Mouse (Mus musculus): ENCODE measurements around the gene Mobp. TPM values are rescaled to one million over a fixed set of nuclear protein-coding genes. Genes with fewer than 3 reads are reported as not detected.

Mobp gene
- polyA plus RNA-seq, 1 experiment from 2014 or later: not detected

GRCm38 (mm10) chr9:120114789-120115151 is 34.7 kb upstream of the Mobp start:
- Histone ChIP-seq H3K27me3 (ENCODE audit: control insufficient read depth, insufficient read depth, low read length) (no peaks in the 10 kb centered on the region), H3K27ac (ENCODE audit: low read depth, low read length) (no peak overlapping the region), H3K36me3 (ENCODE audit: control insufficient read depth, insufficient read depth, low read length) (0 out of 2 replicates have a peak, but pooled peaks cover 7% of the 10 kb centered on the region), H3K4me3 (ENCODE audit: low read depth, low read length) (no peak overlapping the region), H3K9me3 (ENCODE audit: control insufficient read depth, low read length) (no peaks in the 10 kb centered on the region), H3K9ac (ENCODE audit: low read depth, low read length) (no peak overlapping the region), H3K4me1 (replicated peaks; ENCODE audit: control insufficient read depth, insufficient read depth, low read length) (0 out of 2 replicates have a peak, but pooled peaks cover 2% of the 10 kb centered on the region), H3K4me2 (replicated peaks; ENCODE audit: low read depth, low read length) (no peak overlapping the region)
- WGBS: 91% methylated on average over 2 of the region's 2 CpGs
- no peak for ATAC-seq (ENCODE audit: low FRiP score)
- no peak for DNase-seq (ENCODE audit: low spot score)

- 79% methylated on average over 5 of the region's 5 CpGs for WGBS
- no peak overlapping the region for H3K27ac ChIP-seq (ENCODE audit: low read depth, low read length)
- 0 out of 2 replicates have a peak, but pooled peaks cover 7% of the 10 kb centered on the region for H3K36me3 ChIP-seq (ENCODE audit: control insufficient read depth, insufficient read depth, low read length)
- H3K4me2 ChIP-seq (replicated peaks; ENCODE audit: low read depth, low read length): no peak overlapping the region
- no peak overlapping the region for H3K9ac ChIP-seq (ENCODE audit: low read depth, low read length)
- H3K4me3 ChIP-seq (ENCODE audit: low read depth, low read length): no peak overlapping the region
- no peaks in the 10 kb centered on the region for H3K9me3 ChIP-seq (ENCODE audit: control insufficient read depth, low read length)
- no peak for ATAC-seq (ENCODE audit: low FRiP score)
- no peak for DNase-seq (ENCODE audit: low spot score)
- 0 out of 2 replicates have a peak, but pooled peaks cover 2% of the 10 kb centered on the region for H3K4me1 ChIP-seq (replicated peaks; ENCODE audit: control insufficient read depth, insufficient read depth, low read length)
- H3K27me3 ChIP-seq (ENCODE audit: control insufficient read depth, insufficient read depth, low read length): no peaks in the 10 kb centered on the region
Observed at GRCm38 (mm10) chr9:120115580-120115979, 33.9 kb upstream of the Mobp start.

GRCm38 (mm10) chr9:120116184-120116624 is 33.3 kb upstream of the Mobp start:
- 95% methylated on average over 8 of the region's 8 CpGs for WGBS
- Histone ChIP-seq H3K27me3 (ENCODE audit: control insufficient read depth, insufficient read depth, low read length) (no peaks in the 10 kb centered on the region), H3K27ac (ENCODE audit: low read depth, low read length) (no peak overlapping the region), H3K36me3 (ENCODE audit: control insufficient read depth, insufficient read depth, low read length) (0 out of 2 replicates have a peak, but pooled peaks cover 7% of the 10 kb centered on the region), H3K9ac (ENCODE audit: low read depth, low read length) (no peak overlapping the region), H3K4me3 (ENCODE audit: low read depth, low read length) (no peak overlapping the region), H3K4me2 (replicated peaks; ENCODE audit: low read depth, low read length) (no peak overlapping the region), H3K4me1 (replicated peaks; ENCODE audit: control insufficient read depth, insufficient read depth, low read length) (0 out of 2 replicates have a peak, but pooled peaks cover under 1% of the 10 kb centered on the region), H3K9me3 (ENCODE audit: control insufficient read depth, low read length) (no peaks in the 10 kb centered on the region)
- DNase-seq (ENCODE audit: low spot score) (no peak), ATAC-seq (ENCODE audit: low FRiP score) (no peak)

- no peak for DNase-seq (ENCODE audit: low spot score)
- WGBS: 92% methylated on average over 4 of the region's 4 CpGs
- H3K9me3 ChIP-seq (ENCODE audit: control insufficient read depth, low read length): no peaks in the 10 kb centered on the region
Observed at GRCm38 (mm10) chr9:120118212-120118611, 31.3 kb upstream of the Mobp start.

GRCm38 (mm10) chr9:120120503-120120902 is 29.0 kb upstream of the Mobp start:
- Histone ChIP-seq H3K27me3 (ENCODE audit: control insufficient read depth, insufficient read depth, low read length) (no peaks in the 10 kb centered on the region), H3K4me1 (replicated peaks; ENCODE audit: control insufficient read depth, insufficient read depth, low read length) (no peaks in the 10 kb centered on the region), H3K4me2 (replicated peaks; ENCODE audit: low read depth, low read length) (no peak overlapping the region), H3K9me3 (ENCODE audit: control insufficient read depth, low read length) (no peaks in the 10 kb centered on the region), H3K9ac (ENCODE audit: low read depth, low read length) (no peak overlapping the region), H3K36me3 (ENCODE audit: control insufficient read depth, insufficient read depth, low read length) (0 out of 2 replicates have a peak, but pooled peaks cover 7% of the 10 kb centered on the region), H3K4me3 (ENCODE audit: low read depth, low read length) (no peak overlapping the region), H3K27ac (ENCODE audit: low read depth, low read length) (no peak overlapping the region)
- 85% methylated on average over 7 of the region's 7 CpGs for WGBS
- ATAC-seq (ENCODE audit: low FRiP score) (no peak), DNase-seq (ENCODE audit: low spot score) (no peak)

More at GRCm38 (mm10) chr9:120118212-120118611, 31.3 kb upstream of the Mobp start:
- H3K4me2 ChIP-seq (replicated peaks; ENCODE audit: low read depth, low read length): no peak overlapping the region
- H3K36me3 ChIP-seq (ENCODE audit: control insufficient read depth, insufficient read depth, low read length): 0 out of 2 replicates have a peak, but pooled peaks cover 7% of the 10 kb centered on the region
- no peak overlapping the region for H3K9ac ChIP-seq (ENCODE audit: low read depth, low read length)
- H3K27me3 ChIP-seq (ENCODE audit: control insufficient read depth, insufficient read depth, low read length): no peaks in the 10 kb centered on the region
- H3K27ac ChIP-seq (ENCODE audit: low read depth, low read length): no peak overlapping the region
- ATAC-seq (ENCODE audit: low FRiP score): no peak
- no peak overlapping the region for H3K4me3 ChIP-seq (ENCODE audit: low read depth, low read length)
- H3K4me1 ChIP-seq (replicated peaks; ENCODE audit: control insufficient read depth, insufficient read depth, low read length): no peaks in the 10 kb centered on the region

- Histone ChIP-seq H3K4me1 (replicated peaks; ENCODE audit: control insufficient read depth, insufficient read depth, low read length) (peaks cover 6% of the 10 kb centered on the region), H3K27ac (ENCODE audit: low read depth, low read length) (0 out of 2 replicates have a peak overlapping the region, but pooled peaks have one; percentile 58), H3K4me3 (ENCODE audit: low read depth, low read length) (peak overlapping the region; percentile 100), H3K9me3 (ENCODE audit: control insufficient read depth, low read length) (no peaks in the 10 kb centered on the region), H3K4me2 (replicated peaks; ENCODE audit: low read depth, low read length) (peak overlapping the region; percentile 52), H3K27me3 (ENCODE audit: control insufficient read depth, insufficient read depth, low read length) (no peaks in the 10 kb centered on the region), H3K36me3 (ENCODE audit: control insufficient read depth, insufficient read depth, low read length) (peaks cover 17% of the 10 kb centered on the region), H3K9ac (ENCODE audit: low read depth, low read length) (peak overlapping the region; percentile 60)
- ATAC-seq (ENCODE audit: low FRiP score): peak; percentile 13; the same call in 1 of the 2 replicates
- WGBS: 60% methylated on average over 11 of the region's 11 CpGs
- no peak for DNase-seq (ENCODE audit: low spot score)
Observed at GRCm38 (mm10) chr9:120126868-120127267, 22.6 kb upstream of the Mobp start.

GRCm38 (mm10) chr9:120127538-120128251 is 21.8 kb upstream of the Mobp start, which contains the start of gene Rpsa:
Rpsa (plus strand) TSS chr9:120127689.
- H3K4me2 ChIP-seq (replicated peaks; ENCODE audit: low read depth, low read length): peak within 1 kb of the TSS; percentile 67
- under 1% methylated on average over 71 of the region's 72 CpGs for WGBS
- no peaks in the 10 kb centered on the region for H3K27me3 ChIP-seq (ENCODE audit: control insufficient read depth, insufficient read depth, low read length)
- peak within 1 kb of the TSS; percentile 83 for H3K27ac ChIP-seq (ENCODE audit: low read depth, low read length)
- DNase-seq (ENCODE audit: low spot score) (peak; percentile 98), ATAC-seq (ENCODE audit: low FRiP score) (peak; percentile 97)
- H3K4me3 ChIP-seq (ENCODE audit: low read depth, low read length): peak within 1 kb of the TSS; percentile 100
- H3K4me1 ChIP-seq (replicated peaks; ENCODE audit: control insufficient read depth, insufficient read depth, low read length): peaks cover 6% of the 10 kb centered on the region
- H3K9ac ChIP-seq (ENCODE audit: low read depth, low read length): peak within 1 kb of the TSS; percentile 100
- H3K9me3 ChIP-seq (ENCODE audit: control insufficient read depth, low read length): no peaks in the 10 kb centered on the region
- peaks cover 19% of the 10 kb centered on the region for H3K36me3 ChIP-seq (ENCODE audit: control insufficient read depth, insufficient read depth, low read length)

GRCm38 (mm10) chr9:120129276-120129675 is 20.2 kb upstream of the Mobp start:
- no peaks in the 10 kb centered on the region for H3K9me3 ChIP-seq (ENCODE audit: control insufficient read depth, low read length)
- peaks cover 6% of the 10 kb centered on the region for H3K4me1 ChIP-seq (replicated peaks; ENCODE audit: control insufficient read depth, insufficient read depth, low read length)
- WGBS: 73% methylated on average over 10 of the region's 10 CpGs
- peak overlapping the region; percentile 67 for H3K4me2 ChIP-seq (replicated peaks; ENCODE audit: low read depth, low read length)
- peak overlapping the region; percentile 100; the same call in 1 of the 2 replicates for H3K9ac ChIP-seq (ENCODE audit: low read depth, low read length)
- ATAC-seq (ENCODE audit: low FRiP score): no peak
- H3K36me3 ChIP-seq (ENCODE audit: control insufficient read depth, insufficient read depth, low read length): peaks cover 19% of the 10 kb centered on the region
- H3K27ac ChIP-seq (ENCODE audit: low read depth, low read length): no peak overlapping the region
- no peaks in the 10 kb centered on the region for H3K27me3 ChIP-seq (ENCODE audit: control insufficient read depth, insufficient read depth, low read length)
- DNase-seq (ENCODE audit: low spot score): no peak
- peak overlapping the region; percentile 100 for H3K4me3 ChIP-seq (ENCODE audit: low read depth, low read length)

All from hindbrain, embryonic 11.5 days (tissue).